Mouse (Mus musculus) hindbrain, embryonic 15.5 days (tissue): ENCODE results near the gene Wdr35. TPM values are rescaled to one million over a fixed set of nuclear protein-coding genes. Genes with fewer than 3 reads are reported as not detected.

ENCODE experiments used
- ATAC-seq: fragments of 200-750 bp; cut with Nextera tagmentation; 2 replicates; pipeline ENCODE4 v1.8.0; 2017; ENCODE audit warnings: low read depth, moderate number of reproducible peaks, moderate TSS enrichment; ENCODE audit not compliant: low FRiP score
- H3K27ac ChIP-seq: fragments of 300-500 bp; sonication (generic); replicated peaks from 2 replicates; pipeline ENCODE4 v1.5.1; 2015; ENCODE audit warnings: mild to moderate bottlenecking, inconsistent platforms
- H3K27me3 ChIP-seq: fragments of 300-500 bp; sonication (generic); 2 replicates; pipeline ENCODE4 v1.6.1; 2015; ENCODE audit warnings: control low read depth, inconsistent platforms
- H3K36me3 ChIP-seq: fragments of 300-500 bp; sonication (generic); 2 replicates; pipeline ENCODE4 v1.6.1; 2015; ENCODE audit warnings: control low read depth, inconsistent platforms
- H3K4me1 ChIP-seq: fragments of 300-500 bp; sonication (generic); replicated peaks from 2 replicates; pipeline ENCODE4 v1.6.1; 2015; ENCODE audit warnings: control low read depth, inconsistent platforms
- H3K4me2 ChIP-seq: fragments of 300-500 bp; sonication (generic); 2 replicates; pipeline ENCODE4 v1.6.1; 2015; ENCODE audit warnings: moderate library complexity, mild to moderate bottlenecking, inconsistent platforms
- H3K4me3 ChIP-seq: fragments of 300-500 bp; sonication (generic); 2 replicates; pipeline ENCODE4 v1.5.1; 2015; ENCODE audit warnings: mild to moderate bottlenecking, inconsistent platforms
- H3K9ac ChIP-seq: fragments of 300-500 bp; sonication (generic); 2 replicates; pipeline ENCODE4 v1.6.1; 2015; ENCODE audit warnings: inconsistent platforms
- H3K9me3 ChIP-seq: fragments of 300-500 bp; sonication (generic); 2 replicates; pipeline ENCODE4 v1.6.1; 2016; ENCODE audit warnings: control low read depth, inconsistent platforms
- WGBS: fragments of 180-500 bp; shearing (Covaris S2); methylation state at CpG from one replicate; pipeline ENCODE4 v1.1.7; 2015; 5-methylcytosine and 5-hydroxymethylcytosine counted together
- polyA plus RNA-seq: library from polyadenylated mRNA; unstranded; fragments of >200 nt; fragmentation: Nextera tagmentation; extraction: Ambion mirVana; gene quantifications from 2 replicates; pipeline ENCODE4 v1.2.1, GENCODE M21; 2015

The Wdr35 gene
- polyA plus RNA-seq, 1 experiment from 2014 or later = 21.7 TPM

- Histone ChIP-seq H3K9me3 (no peaks in the 10 kb centered on the region), H3K4me3 (peak within 1 kb of the TSS; percentile 48), H3K4me1 (peaks cover 10% of the 10 kb centered on the region), H3K4me2 (peak within 1 kb of the TSS; percentile 99), H3K36me3 (no peaks in the 10 kb centered on the region), H3K27ac (no peak within 1 kb of the TSS), H3K9ac (peak within 1 kb of the TSS; percentile 23), H3K27me3 (peaks cover 6% of the 10 kb centered on the region; the same call in 1 of the 2 replicates)
- under 1% methylated on average over 42 of the region's 42 CpGs for WGBS
- ATAC-seq = peak; percentile 71
Observed at GRCm38 (mm10) chr12:8947714-8948464, 25.8 kb upstream of the Wdr35 start, which contains the start of gene Matn3. TSS of gene Matn3 (plus strand) at chr12:8947929.

DNA sequence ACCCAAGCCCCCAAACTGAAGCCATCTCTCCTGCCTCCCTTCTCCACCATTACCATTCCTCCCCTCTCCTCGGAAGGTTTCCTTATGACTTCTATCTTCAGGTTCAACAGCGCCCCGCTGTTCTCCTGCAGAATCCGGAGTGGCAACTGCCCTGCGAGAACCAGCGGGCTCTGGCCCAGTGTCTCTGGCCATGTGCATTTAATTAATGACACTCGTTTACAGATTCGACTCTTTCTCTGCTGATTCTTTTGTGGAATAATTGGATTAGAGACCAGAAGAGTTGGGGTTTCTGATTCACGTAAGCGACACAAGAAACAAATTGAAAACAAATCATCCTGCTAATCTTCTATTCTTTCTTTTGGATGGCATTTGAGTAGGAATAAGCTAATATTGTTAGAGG, 20.6 kb upstream of the Wdr35 start:
- Histone ChIP-seq H3K27ac (no peak overlapping the region), H3K4me2 (no peak overlapping the region), H3K27me3 (peaks cover 6% of the 10 kb centered on the region; the same call in 1 of the 2 replicates), H3K36me3 (no peaks in the 10 kb centered on the region), H3K4me1 (peaks cover 3% of the 10 kb centered on the region), H3K9ac (no peak overlapping the region), H3K4me3 (no peak overlapping the region), H3K9me3 (no peaks in the 10 kb centered on the region)
- WGBS = 80% methylated on average over 10 of the region's 10 CpGs
- no peak for ATAC-seq

GRCm38 (mm10) chr12:8954161-8954561, 19.5 kb upstream of the Wdr35 start:
- Histone ChIP-seq H3K36me3 (no peaks in the 10 kb centered on the region), H3K4me3 (no peak overlapping the region), H3K9ac (no peak overlapping the region), H3K27ac (no peak overlapping the region), H3K4me1 (no peaks in the 10 kb centered on the region), H3K4me2 (no peak overlapping the region), H3K27me3 (no peaks in the 10 kb centered on the region), H3K9me3 (no peaks in the 10 kb centered on the region)
- WGBS = 41% methylated on average over 9 of the region's 9 CpGs
- ATAC-seq = no peak

GRCm38 (mm10) chr12:8961607-8962316, 11.9 kb upstream of the Wdr35 start:
- Histone ChIP-seq H3K27ac (no peak overlapping the region), H3K4me2 (no peak overlapping the region), H3K27me3 (no peaks in the 10 kb centered on the region), H3K4me1 (no peaks in the 10 kb centered on the region), H3K36me3 (no peaks in the 10 kb centered on the region), H3K9me3 (no peaks in the 10 kb centered on the region), H3K4me3 (no peak overlapping the region), H3K9ac (no peak overlapping the region)
- peak; percentile 80; the same call in 1 of the 2 replicates for ATAC-seq
- 46% methylated on average over 9 of the region's 9 CpGs for WGBS

GRCm38 (mm10) chr12:8969828-8970227, 3.9 kb upstream of the Wdr35 start:
- H3K27ac ChIP-seq = no peak overlapping the region
- ATAC-seq = no peak
- H3K4me2 ChIP-seq = no peak overlapping the region
- 43% methylated on average over 9 of the region's 9 CpGs for WGBS
- no peak overlapping the region for H3K4me3 ChIP-seq
- peaks cover 11% of the 10 kb centered on the region for H3K4me1 ChIP-seq
- no peaks in the 10 kb centered on the region for H3K27me3 ChIP-seq
- H3K36me3 ChIP-seq = no peaks in the 10 kb centered on the region
- no peaks in the 10 kb centered on the region for H3K9me3 ChIP-seq
- H3K9ac ChIP-seq = no peak overlapping the region

DNA sequence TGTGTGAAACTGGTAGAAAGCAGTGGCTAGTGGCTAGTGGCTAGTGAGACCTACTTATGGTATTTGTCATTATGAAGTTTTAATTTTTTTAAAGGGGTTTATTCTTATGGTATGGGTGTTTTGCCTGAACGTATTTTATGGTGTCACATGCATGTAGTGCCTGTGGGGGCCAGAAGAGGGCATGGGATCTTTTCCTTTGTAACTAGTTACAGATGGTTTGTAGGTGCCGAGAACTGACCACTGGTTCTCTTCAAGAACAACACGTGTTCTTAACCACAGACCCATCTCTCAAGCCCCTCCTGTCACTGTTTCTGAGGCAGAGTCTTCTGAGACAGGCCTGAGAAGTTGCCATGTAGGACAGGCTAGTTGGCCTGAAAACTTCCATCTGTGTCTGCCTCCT, 1.4 kb downstream of the Wdr35 start:
- ATAC-seq = no peak
- Histone ChIP-seq H3K36me3 (peaks cover 4% of the 10 kb centered on the region; the same call in 1 of the 2 replicates), H3K9ac (no peak overlapping the region), H3K27ac (no peak overlapping the region), H3K4me3 (peak overlapping the region; percentile 52; the same call in 1 of the 2 replicates), H3K27me3 (no peaks in the 10 kb centered on the region), H3K4me1 (peaks cover 21% of the 10 kb centered on the region), H3K4me2 (peak overlapping the region; percentile 70), H3K9me3 (no peaks in the 10 kb centered on the region)
- 94% methylated on average over 3 of the region's 3 CpGs for WGBS

GRCm38 (mm10) chr12:8993231-8993630, 19.5 kb downstream of the Wdr35 start:
- WGBS = 86% methylated on average over 8 of the region's 8 CpGs
- Histone ChIP-seq H3K4me3 (no peak overlapping the region), H3K9me3 (no peaks in the 10 kb centered on the region)

DNA sequence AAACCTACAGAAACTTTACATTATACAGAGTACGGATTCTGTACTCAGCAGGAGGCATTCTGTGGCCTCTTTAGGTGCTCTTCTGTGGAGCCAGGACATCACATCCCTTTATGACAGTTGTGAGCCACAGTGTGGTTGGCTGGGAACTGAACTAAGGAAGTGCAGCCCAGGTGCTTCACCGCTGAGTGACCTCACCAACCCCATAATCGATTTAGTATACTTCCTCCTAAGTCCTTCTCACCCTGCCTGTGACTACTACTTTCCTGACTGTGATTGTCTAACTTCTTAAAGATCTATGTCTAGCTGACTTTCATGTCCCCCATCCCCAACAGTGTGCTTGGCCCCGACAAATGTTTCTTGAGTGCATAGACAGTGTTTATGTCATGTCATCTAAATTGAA, 24.6 kb downstream of the Wdr35 start:
- ATAC-seq = no peak
- WGBS = 96% methylated on average over 4 of the region's 4 CpGs
- no peaks in the 10 kb centered on the region for H3K27me3 ChIP-seq
- H3K4me3 ChIP-seq = no peak overlapping the region
- no peak overlapping the region for H3K9ac ChIP-seq
- no peaks in the 10 kb centered on the region for H3K4me1 ChIP-seq
- H3K27ac ChIP-seq = no peak overlapping the region
- no peaks in the 10 kb centered on the region for H3K9me3 ChIP-seq
- H3K36me3 ChIP-seq = no peaks in the 10 kb centered on the region; the same call in 1 of the 2 replicates
- no peak overlapping the region for H3K4me2 ChIP-seq

More at GRCm38 (mm10) chr12:8993231-8993630, 19.5 kb downstream of the Wdr35 start:
- Histone ChIP-seq H3K27me3 (no peaks in the 10 kb centered on the region), H3K4me2 (no peak overlapping the region), H3K4me1 (no peaks in the 10 kb centered on the region), H3K9ac (no peak overlapping the region), H3K36me3 (no peaks in the 10 kb centered on the region; the same call in 1 of the 2 replicates), H3K27ac (no peak overlapping the region)
- ATAC-seq = no peak

GRCm38 (mm10) chr12:9002038-9002648, 28.5 kb downstream of the Wdr35 start:
- WGBS = 11% methylated on average over 5 of the region's 5 CpGs
- Histone ChIP-seq H3K27me3 (no peaks in the 10 kb centered on the region), H3K4me1 (no peaks in the 10 kb centered on the region), H3K9ac (no peak overlapping the region), H3K36me3 (peaks cover 8% of the 10 kb centered on the region; the same call in 1 of the 2 replicates), H3K4me3 (no peak overlapping the region), H3K9me3 (no peaks in the 10 kb centered on the region), H3K27ac (no peak overlapping the region), H3K4me2 (no peak overlapping the region)
- peak; percentile 54; the same call in 1 of the 2 replicates for ATAC-seq

GRCm38 (mm10) chr12:9007146-9007545, 33.5 kb downstream of the Wdr35 start:
- no peaks in the 10 kb centered on the region for H3K27me3 ChIP-seq
- no peak overlapping the region for H3K4me2 ChIP-seq
- no peak overlapping the region for H3K4me3 ChIP-seq
- H3K4me1 ChIP-seq = no peaks in the 10 kb centered on the region
- peaks cover 22% of the 10 kb centered on the region for H3K36me3 ChIP-seq
- WGBS = 66% methylated on average over 4 of the region's 4 CpGs
- no peak for ATAC-seq
- H3K9ac ChIP-seq = no peak overlapping the region
- H3K9me3 ChIP-seq = no peaks in the 10 kb centered on the region
- H3K27ac ChIP-seq = no peak overlapping the region

- no peaks in the 10 kb centered on the region for H3K4me1 ChIP-seq
- H3K27me3 ChIP-seq = no peaks in the 10 kb centered on the region
- no peaks in the 10 kb centered on the region for H3K9me3 ChIP-seq
- H3K36me3 ChIP-seq = peaks cover 25% of the 10 kb centered on the region
- WGBS = 95% methylated on average over 6 of the region's 6 CpGs
- no peak overlapping the region for H3K4me2 ChIP-seq
- no peak overlapping the region for H3K9ac ChIP-seq
- H3K4me3 ChIP-seq = no peak overlapping the region
- no peak for ATAC-seq
- no peak overlapping the region for H3K27ac ChIP-seq
Observed at GRCm38 (mm10) chr12:9007811-9008210, 34.1 kb downstream of the Wdr35 start.

- ATAC-seq = no peak
Observed at GRCm38 (mm10) chr12:9010311-9010710, 36.6 kb downstream of the Wdr35 start.

More at GRCm38 (mm10) chr12:9010311-9010710, 36.6 kb downstream of the Wdr35 start:
- H3K27ac ChIP-seq = no peak overlapping the region
- H3K4me1 ChIP-seq = no peaks in the 10 kb centered on the region
- no peak overlapping the region for H3K4me3 ChIP-seq
- no peak overlapping the region for H3K9ac ChIP-seq
- WGBS = 78% methylated on average over 4 of the region's 4 CpGs
- H3K9me3 ChIP-seq = no peaks in the 10 kb centered on the region
- no peaks in the 10 kb centered on the region for H3K27me3 ChIP-seq
- H3K4me2 ChIP-seq = no peak overlapping the region
- peaks cover 24% of the 10 kb centered on the region for H3K36me3 ChIP-seq
